In the genomic region with DNA sequence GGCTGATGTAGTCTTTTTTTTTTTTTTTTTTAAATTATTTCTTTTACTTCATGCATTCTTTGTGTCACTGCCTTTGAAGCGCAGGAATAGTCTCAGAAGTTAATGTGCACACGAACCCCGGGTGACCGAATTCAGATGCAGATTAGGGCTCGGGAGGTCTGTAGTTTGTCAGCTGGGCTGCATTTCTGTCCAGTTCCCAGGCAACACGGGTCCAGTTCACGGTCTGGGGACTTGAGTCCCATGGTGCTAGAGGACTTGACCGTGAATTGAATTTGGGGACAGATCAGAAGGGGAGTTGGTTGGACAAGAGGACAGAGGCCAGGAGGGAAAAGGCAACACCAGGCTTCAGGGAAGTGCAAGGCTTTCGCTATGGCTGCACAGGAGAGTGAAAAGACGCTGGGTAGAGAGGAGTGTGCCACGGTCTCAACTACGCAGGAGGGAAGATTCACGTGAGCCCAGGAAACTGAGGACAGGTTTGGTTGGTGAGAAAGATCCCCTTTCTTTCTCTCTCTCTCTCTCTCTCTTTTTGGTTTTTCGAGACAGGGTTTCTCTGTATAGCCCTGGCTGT, we compare ENCODE assay signal across 16 mouse cellular contexts.
DNase-seq lines count a peak whose midpoint lies in the region; ATAC-seq and TF ChIP-seq lines count a peak whose summit lies in the region.
"Had no signal": no experiment of that assay in that cellular context is flagged by ENCODE, and none has a peak within 500 bp of the region (broad histone marks: within the 10 kb centered on the region; RNA-seq: fewer than 3 reads in every experiment).

No protein-coding gene starts in this region.

- peaks cover 3% of the 10 kb centered on the region; the same call in 1 of the 2 replicates for H3K4me1 ChIP-seq in forebrain, embryonic 11.5 days (replicated peaks; ENCODE audit: control insufficient read depth, insufficient read depth, low read length)
- H3K4me1 ChIP-seq in hindbrain, embryonic 14.5 days (replicated peaks; ENCODE audit: control insufficient read depth, insufficient read depth, low read length), result no peaks in the 10 kb centered on the region
- H3K4me1 ChIP-seq: heart, embryonic 15.5 days had no signal

- DNase-seq in brain, embryonic 14.5 days (ENCODE audit: low read depth), result peak; percentile 82
- DNase-seq in forebrain, embryonic 11.5 days (ENCODE audit: low spot score), result peak; percentile 70
- DNase-seq in hindbrain, embryonic 14.5 days (ENCODE audit: low spot score), result no peak
- peak; percentile 52 for DNase-seq in neural tube, embryonic 10.5 days (ENCODE audit: extremely low spot score, low spot score)
- DNase-seq in lung, postnatal 25 days (ENCODE audit: low spot score), result no peak
- DNase-seq in left cerebral cortex, adult 2 months (ENCODE audit: extremely low spot score in 1 of 2, low spot score in 2 of 2), result no peak
- DNase-seq in cerebellum, postnatal 25 days, result no peak
- DNase-seq: gastrocnemius, postnatal 36 days; kidney, postnatal 14 days; liver, postnatal 0 days; right cerebral cortex, postnatal 25 days; thymus, postnatal 36 days had no signal

- intact Hi-C loops in left cerebral cortex, adult 2 months (cut with DNase I), result loop anchor here (1.0 kb wide), 1 partner anchor 152 kb away; no protein-coding TSS in a partner anchor

- peak; percentile 85 for ATAC-seq in forebrain, embryonic 11.5 days (replicated peaks; ENCODE audit: low FRiP score)
- peak; percentile 84 for ATAC-seq in hindbrain, embryonic 14.5 days (ENCODE audit: low FRiP score)
- ATAC-seq: inflammation-experienced regulatory T-cells, adult 6 months; liver, postnatal 0 days had no signal

- no peak overlapping the region for H3K4me3 ChIP-seq in forebrain, embryonic 11.5 days (ENCODE audit: low read depth, low read length)
- H3K4me3 ChIP-seq in hindbrain, embryonic 14.5 days (replicated peaks; ENCODE audit: low read length), result no peak overlapping the region
- H3K4me3 ChIP-seq in left cerebral cortex, adult 2 months, result no peak overlapping the region
- H3K4me3 ChIP-seq: embryonic facial prominence, embryonic 12.5 days; heart, embryonic 15.5 days; limb, embryonic 13.5 days had no signal

- H3K9me3 ChIP-seq in forebrain, embryonic 11.5 days (ENCODE audit: control insufficient read depth, low read length), result no peaks in the 10 kb centered on the region
- H3K9me3 ChIP-seq in hindbrain, embryonic 14.5 days (ENCODE audit: control insufficient read depth, low read length), result no peaks in the 10 kb centered on the region
- H3K9me3 ChIP-seq: embryonic facial prominence, embryonic 12.5 days; heart, embryonic 15.5 days; limb, embryonic 13.5 days had no signal

- H3K9ac ChIP-seq in forebrain, embryonic 11.5 days (ENCODE audit: low read length), result no peak overlapping the region
- no peak overlapping the region for H3K9ac ChIP-seq in hindbrain, embryonic 14.5 days
- H3K9ac ChIP-seq: embryonic facial prominence, embryonic 12.5 days; heart, embryonic 15.5 days; limb, embryonic 13.5 days; liver, postnatal 0 days had no signal

- peak overlapping the region; percentile 43 for H3K27ac ChIP-seq in forebrain, embryonic 11.5 days (ENCODE audit: low read depth, low read length)
- no peak overlapping the region for H3K27ac ChIP-seq in hindbrain, embryonic 14.5 days
- no peak overlapping the region for H3K27ac ChIP-seq in left cerebral cortex, adult 2 months
- H3K27ac ChIP-seq: embryonic facial prominence, embryonic 12.5 days; heart, embryonic 15.5 days; limb, embryonic 13.5 days had no signal

- TF ChIP-seq CTCF in brain, embryonic 14.5 days (IDR thresholded peaks at IDR 0.05; ENCODE audit: borderline replicate concordance, extremely low read depth, insufficient read depth, insufficient read length), result no peak
- TF ChIP-seq CTCF in left cerebral cortex, adult 2 months (IDR thresholded peaks at IDR 0.05), result no peak

- WGBS in forebrain, embryonic 11.5 days, result 40% methylated on average over 14 of the region's 14 CpGs
- 16% methylated on average over 14 of the region's 14 CpGs for WGBS in hindbrain, embryonic 14.5 days

- H3K27me3 ChIP-seq in forebrain, embryonic 11.5 days (ENCODE audit: control insufficient read depth, insufficient read depth, low read length), result no peaks in the 10 kb centered on the region
- no peaks in the 10 kb centered on the region for H3K27me3 ChIP-seq in hindbrain, embryonic 14.5 days (ENCODE audit: control insufficient read depth, insufficient read depth, low read length)
- H3K27me3 ChIP-seq: embryonic facial prominence, embryonic 12.5 days; heart, embryonic 15.5 days; limb, embryonic 13.5 days had no signal

- no peak for TF ChIP-seq POLR2A in brain, embryonic 14.5 days (IDR thresholded peaks at IDR 0.05; ENCODE audit: borderline replicate concordance, extremely low read depth, insufficient read depth, insufficient read length, poor library complexity, severe bottlenecking)

- no peak overlapping the region for H3K4me2 ChIP-seq in forebrain, embryonic 11.5 days (ENCODE audit: low read depth, low read length, severe bottlenecking)
- H3K4me2 ChIP-seq in hindbrain, embryonic 14.5 days (replicated peaks), result no peak overlapping the region
- H3K4me2 ChIP-seq: embryonic facial prominence, embryonic 12.5 days; heart, embryonic 15.5 days; limb, embryonic 13.5 days had no signal

- H3K36me3 ChIP-seq in forebrain, embryonic 11.5 days (ENCODE audit: control insufficient read depth, insufficient read depth, low read length), result no peaks in the 10 kb centered on the region
- 0 out of 2 replicates have a peak, but pooled peaks cover 4% of the 10 kb centered on the region for H3K36me3 ChIP-seq in hindbrain, embryonic 14.5 days (replicated peaks; ENCODE audit: control insufficient read depth, insufficient read depth)
- H3K36me3 ChIP-seq: heart, embryonic 15.5 days; limb, embryonic 13.5 days had no signal

Comparison
In these comparisons a context has a peak if more than half of its experiments do, and no peak if none do; other contexts are left out.
1. DNase-seq: peak in brain, embryonic 14.5 days (single experiment), forebrain, embryonic 11.5 days (single experiment) and neural tube, embryonic 10.5 days (single experiment); none in hindbrain, embryonic 14.5 days (single experiment), lung, postnatal 25 days (single experiment), left cerebral cortex, adult 2 months (0 of 2) and cerebellum, postnatal 25 days (0 of 2).